Mouse (Mus musculus) neural tube, embryonic 14.5 days (tissue): Measurements from ENCODE around the gene Eef1akmt1. TPM values are rescaled to one million over a fixed set of nuclear protein-coding genes. Genes with fewer than 3 reads are reported as not detected.

Experiments
- ATAC-seq: fragments of 200-750 bp; cut with Nextera tagmentation; 2 replicates; pipeline ENCODE4 v1.8.0; 2017; ENCODE audit warnings: low read depth, mild to moderate bottlenecking, moderate TSS enrichment, moderate library complexity
- H3K27ac ChIP-seq: fragments of 300-500 bp; sonication (generic); 2 replicates; pipeline ENCODE4 v1.5.1; 2014; ENCODE audit warnings: low read depth, mild to moderate bottlenecking, control low read depth, low read length, moderate library complexity, mixed read lengths
- H3K27me3 ChIP-seq: fragments of 300-500 bp; sonication (generic); 2 replicates; pipeline ENCODE4 v1.6.1; 2014; ENCODE audit warnings: low read length; ENCODE audit not compliant: control insufficient read depth, insufficient read depth
- H3K36me3 ChIP-seq: fragments of 300-500 bp; sonication (generic); 2 replicates; pipeline ENCODE4 v1.6.1; 2014; ENCODE audit warnings: low read length, mixed read lengths; ENCODE audit not compliant: control insufficient read depth, insufficient read depth
- H3K4me1 ChIP-seq: fragments of 300-500 bp; sonication (generic); 2 replicates; pipeline ENCODE4 v1.6.1; 2014; ENCODE audit warnings: low read length; ENCODE audit not compliant: control insufficient read depth, insufficient read depth
- H3K4me2 ChIP-seq: fragments of 300-500 bp; sonication (generic); 2 replicates; pipeline ENCODE4 v1.6.1; 2014; ENCODE audit warnings: mild to moderate bottlenecking, low read depth, low read length, control low read depth
- H3K4me3 ChIP-seq: fragments of 300-500 bp; sonication (generic); 2 replicates; pipeline ENCODE4 v1.5.1; 2014; ENCODE audit warnings: low read depth, low read length, control low read depth, mixed read lengths
- H3K9ac ChIP-seq: fragments of 300-500 bp; sonication (generic); replicated peaks from 2 replicates; pipeline ENCODE4 v1.6.1; 2014; ENCODE audit warnings: low read depth, mild to moderate bottlenecking, control low read depth, low read length, mixed read lengths
- H3K9me3 ChIP-seq: fragments of 300-500 bp; sonication (generic); 2 replicates; pipeline ENCODE4 v1.6.1; 2016; ENCODE audit warnings: low read length; ENCODE audit not compliant: control insufficient read depth
- WGBS: fragments of 180-500 bp; shearing (Covaris S2); extraction: QIAGEN DNeasy Blood & Tissue Kit; methylation state at CpG from one replicate; pipeline ENCODE4 v1.1.7; 2014; 5-methylcytosine and 5-hydroxymethylcytosine counted together
- polyA plus RNA-seq: library from polyadenylated mRNA; unstranded; fragments of >200 nt; fragmentation: Nextera tagmentation; extraction: Ambion mirVana; gene quantifications from 2 replicates; pipeline ENCODE4 v1.2.1, GENCODE M21; 2014

Eef1akmt1 gene
- polyA plus RNA-seq, 1 experiment from 2014 or later: 109 TPM

- H3K9me3 ChIP-seq: no peaks in the 10 kb centered on the region
- H3K4me3 ChIP-seq: no peak overlapping the region
- no peaks in the 10 kb centered on the region for H3K4me1 ChIP-seq
- no peak for ATAC-seq
- no peak overlapping the region for H3K27ac ChIP-seq
- no peaks in the 10 kb centered on the region for H3K36me3 ChIP-seq
- no peaks in the 10 kb centered on the region for H3K27me3 ChIP-seq
- H3K9ac ChIP-seq: no peak overlapping the region
- H3K4me2 ChIP-seq: no peak overlapping the region
- 93% methylated on average over 7 of the region's 7 CpGs for WGBS
These were observed 54.4 kb downstream of the Eef1akmt1 start for GRCm38 (mm10) chr14:57517001-57517400.

GRCm38 (mm10) chr14:57515156-57515762, 56.2 kb downstream of the Eef1akmt1 start:
- Histone ChIP-seq H3K27ac (no peak overlapping the region), H3K36me3 (no peaks in the 10 kb centered on the region), H3K27me3 (no peaks in the 10 kb centered on the region), H3K4me2 (no peak overlapping the region), H3K4me1 (no peaks in the 10 kb centered on the region), H3K4me3 (no peak overlapping the region), H3K9me3 (no peaks in the 10 kb centered on the region), H3K9ac (no peak overlapping the region)
- WGBS: 84% methylated on average over 6 of the region's 6 CpGs
- ATAC-seq: no peak

DNA sequence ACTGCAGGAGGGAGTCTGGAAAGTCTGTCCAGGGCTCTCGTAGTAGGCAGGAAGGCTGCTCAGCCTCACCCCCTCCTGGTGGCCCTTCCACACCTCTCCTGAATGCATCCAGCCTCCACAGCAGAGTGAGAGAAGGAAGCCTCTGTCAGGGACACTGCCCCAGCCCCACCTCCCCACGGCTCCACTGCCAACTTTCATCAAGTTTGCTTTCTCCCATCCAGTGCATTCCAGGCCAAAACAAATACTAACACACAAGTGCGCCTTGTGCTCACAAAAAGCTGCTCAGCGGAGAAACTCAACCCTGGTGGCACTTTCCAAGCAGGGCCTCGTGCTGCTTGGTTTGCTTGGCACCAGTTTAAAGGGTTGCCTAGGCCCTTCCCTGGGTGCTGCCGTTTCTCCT, 61.9 kb downstream of the Eef1akmt1 start:
- H3K36me3 ChIP-seq: no peaks in the 10 kb centered on the region
- H3K27me3 ChIP-seq: no peaks in the 10 kb centered on the region
- no peak overlapping the region for H3K27ac ChIP-seq
- H3K4me2 ChIP-seq: no peak overlapping the region
- no peak overlapping the region for H3K4me3 ChIP-seq
- ATAC-seq: peak; percentile 85; the same call in 1 of the 2 replicates
- H3K9ac ChIP-seq: no peak overlapping the region
- no peaks in the 10 kb centered on the region for H3K9me3 ChIP-seq
- 69% methylated on average over 6 of the region's 6 CpGs for WGBS
- H3K4me1 ChIP-seq: no peaks in the 10 kb centered on the region

DNA sequence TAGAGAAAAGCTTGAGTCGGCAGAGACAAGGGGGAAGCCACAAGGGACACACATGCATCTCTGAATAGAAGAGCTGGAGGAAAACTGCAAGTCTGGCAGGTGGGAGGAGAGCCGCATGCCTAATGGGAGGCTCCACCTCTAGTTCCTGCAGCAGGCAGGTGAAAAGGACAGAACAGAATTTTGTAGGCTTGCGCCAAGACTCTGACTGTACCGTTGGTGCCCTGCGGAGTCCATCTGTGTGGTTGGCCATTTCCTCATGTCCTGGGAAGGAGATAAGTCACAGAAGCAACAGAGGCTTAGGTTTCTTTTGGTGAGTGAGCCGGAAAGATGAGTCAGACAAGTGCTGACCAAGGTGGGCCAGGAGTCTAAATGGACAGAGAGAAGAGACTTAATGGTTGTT, 67.7 kb downstream of the Eef1akmt1 start:
- Histone ChIP-seq H3K4me1 (no peaks in the 10 kb centered on the region), H3K27me3 (no peaks in the 10 kb centered on the region), H3K4me3 (no peak overlapping the region), H3K27ac (no peak overlapping the region), H3K36me3 (no peaks in the 10 kb centered on the region), H3K4me2 (no peak overlapping the region), H3K9ac (no peak overlapping the region), H3K9me3 (0 out of 2 replicates have a peak, but pooled peaks cover 2% of the 10 kb centered on the region)
- WGBS: 88% methylated on average over 6 of the region's 6 CpGs
- ATAC-seq: no peak

Other genes starting within 250 kb of the Eef1akmt1 start
- 9.2 and 9.7 TPM in 2 replicates for gene Cryl1, start 173.1 kb downstream of the Eef1akmt1 start, polyA plus RNA-seq
- gene Ift88, start 147.6 kb downstream of the Eef1akmt1 start, polyA plus RNA-seq: 20.0 and 22.3 TPM in 2 replicates
- gene Il17d, start 46.8 kb downstream of the Eef1akmt1 start, polyA plus RNA-seq: 3.1 TPM in 2 replicates
- 17.5 and 18.0 TPM in 2 replicates for gene Xpo4, start 93.8 kb upstream of the Eef1akmt1 start, polyA plus RNA-seq
- not detected in 2 replicates for gene Gm49361, start 174.5 kb upstream of the Eef1akmt1 start, polyA plus RNA-seq
- 5.0 and 9.7 TPM in 2 replicates for gene Lats2, start 186.8 kb upstream of the Eef1akmt1 start, polyA plus RNA-seq
- 21.5 and 28.5 TPM in 2 replicates for gene Sap18, start 226.6 kb upstream of the Eef1akmt1 start, polyA plus RNA-seq